Mouse (Mus musculus) spleen, adult 2 months (tissue): ENCODE results near the gene Sh3bgrl3.

Experiments
- CTCF ChIP-seq: fragments of 200-500 bp; IDR thresholded peaks from 2 replicates; pipeline ENCODE4 v1.5.1; 2011; ENCODE audit warnings: mild to moderate bottlenecking, inconsistent platforms; ENCODE audit not compliant: insufficient read depth, insufficient read length, insufficient replicate concordance; ENCODE audit errors: extremely low read depth
- POLR2A ChIP-seq: fragments of 200-500 bp; IDR thresholded peaks from 2 replicates; pipeline ENCODE4 v1.6.1; 2011; ENCODE audit warnings: low read depth, low read length, inconsistent platforms

DNA sequence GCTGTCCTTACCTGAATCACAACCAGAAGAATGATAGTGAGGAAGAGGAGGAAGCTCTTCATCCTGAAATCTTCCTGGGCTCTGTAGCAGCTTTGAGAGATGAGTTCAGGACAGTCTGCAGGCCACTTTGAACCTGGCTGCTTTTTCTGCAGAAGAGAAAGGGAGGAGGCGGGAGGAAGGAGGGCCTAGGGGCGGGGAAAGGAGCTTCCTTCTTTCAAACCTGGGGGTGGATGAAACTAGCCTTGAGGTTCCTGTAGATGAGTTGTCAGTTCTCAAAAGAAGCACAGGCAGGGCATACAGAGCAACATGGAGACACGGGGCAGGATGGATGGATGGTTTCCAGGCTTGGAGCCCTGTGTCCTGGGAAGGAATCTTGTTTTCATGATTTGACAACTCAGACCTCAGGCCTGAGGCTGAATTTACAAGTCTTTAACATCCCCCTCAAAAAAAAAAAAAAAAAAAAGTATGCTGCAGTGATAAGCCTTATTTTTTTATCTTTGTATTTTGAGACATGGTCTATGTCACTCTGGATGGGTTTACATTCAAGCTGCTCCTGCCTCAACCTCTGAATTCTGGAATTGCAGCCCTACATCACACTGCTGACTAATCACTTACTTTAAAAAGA is 33.6 kb downstream of the Sh3bgrl3 start, which contains the start of gene Cd52:
- TF ChIP-seq CTCF (no peak), POLR2A (peak; percentile 87)
